20 mouse cellular contexts compared by ENCODE assay signal in genomic region chr5:122139771-122140170, GRCm38 (mm10). TPM values are rescaled to one million over a fixed set of nuclear protein-coding genes. Genes with fewer than 3 reads are reported as not detected.
"Had no signal": no experiment of that assay in that cellular context is flagged by ENCODE, and none has a peak within 500 bp of the region (broad histone marks: within the 10 kb centered on the region; RNA-seq: fewer than 3 reads in every experiment).

No protein-coding gene starts in this region.

RNA-seq across cellular contexts. Expression of gene Ccdc63, which starts 0.9 kb away (rescaled TPM):
- total RNA-seq: heart, postnatal 14 days; heart, postnatal 25 days; heart, postnatal 36 days had no signal
- polyA plus RNA-seq: heart, embryonic 13.5 days; hindbrain, embryonic 10.5 days; hindbrain, embryonic 11.5 days; hindbrain, embryonic 12.5 days; hindbrain, embryonic 13.5 days; hindbrain, embryonic 15.5 days; hindbrain, postnatal 0 days; intestine, embryonic 14.5 days; intestine, embryonic 15.5 days; intestine, embryonic 16.5 days; intestine, postnatal 0 days; kidney, embryonic 15.5 days; kidney, embryonic 16.5 days; kidney, postnatal 0 days; large intestine, adult 2 months had no signal

RNA-seq across cellular contexts. Expression of gene Myl2, which starts 39.0 kb away (rescaled TPM):
- total RNA-seq: hematopoietic stem cell, adult 5-6 weeks; hindbrain, postnatal 0 days; layer of hippocampus, postnatal 10 days had no signal
- polyA plus RNA-seq: intestine, embryonic 14.5 days; intestine, postnatal 0 days had no signal
